Mouse (Mus musculus) neural tube, embryonic 11.5 days (tissue): Measurements from ENCODE around the gene Rnf183. TPM values are rescaled to one million over a fixed set of nuclear protein-coding genes. Genes with fewer than 3 reads are reported as not detected.

Source experiments
- ATAC-seq: fragments of 200-750 bp; cut with Nextera tagmentation; 2 replicates; pipeline ENCODE4 v1.8.0; 2017; ENCODE audit warnings: moderate number of reproducible peaks, mild to moderate bottlenecking, moderate TSS enrichment, moderate library complexity; ENCODE audit not compliant: insufficient read depth, low FRiP score, low TSS enrichment
- DNase-seq: peaks from one replicate; pipeline ENCODE4 v3.0.0-alpha.2; 2015; ENCODE audit warnings: low spot score
- H3K27ac ChIP-seq: fragments of 300-500 bp; sonication (generic); 2 replicates; pipeline ENCODE4 v1.5.1; 2014; ENCODE audit warnings: low read depth, mild to moderate bottlenecking, low read length
- H3K27me3 ChIP-seq: fragments of 300-500 bp; sonication (generic); 2 replicates; pipeline ENCODE4 v1.6.1; 2014; ENCODE audit warnings: mild to moderate bottlenecking, low read length, mixed read lengths; ENCODE audit not compliant: control insufficient read depth, insufficient read depth
- H3K36me3 ChIP-seq: fragments of 300-500 bp; sonication (generic); 2 replicates; pipeline ENCODE4 v1.6.1; 2014; ENCODE audit warnings: mild to moderate bottlenecking, low read length, moderate library complexity, mixed read lengths; ENCODE audit not compliant: control insufficient read depth, insufficient read depth
- H3K4me1 ChIP-seq: fragments of 300-500 bp; sonication (generic); 2 replicates; pipeline ENCODE4 v1.6.1; 2014; ENCODE audit warnings: low read length, mixed read lengths; ENCODE audit not compliant: control insufficient read depth, insufficient read depth
- H3K4me2 ChIP-seq: fragments of 300-500 bp; sonication (generic); 2 replicates; pipeline ENCODE4 v1.6.1; 2014; ENCODE audit warnings: low read depth, mild to moderate bottlenecking, moderate library complexity
- H3K4me3 ChIP-seq: fragments of 300-500 bp; sonication (generic); 2 replicates; pipeline ENCODE4 v1.5.1; 2014; ENCODE audit warnings: low read depth, low read length
- H3K9ac ChIP-seq: fragments of 300-500 bp; sonication (generic); 2 replicates; pipeline ENCODE4 v1.6.1; 2014; ENCODE audit warnings: mild to moderate bottlenecking, low read length
- H3K9me3 ChIP-seq: fragments of 300-500 bp; sonication (generic); 2 replicates; pipeline ENCODE4 v1.6.1; 2016; ENCODE audit warnings: low read length; ENCODE audit not compliant: control insufficient read depth
- WGBS: fragments of 180-500 bp; shearing (Covaris S2); extraction: QIAGEN DNeasy Blood & Tissue Kit; methylation state at CpG from one replicate; pipeline ENCODE4 v1.1.7; 2014; 5-methylcytosine and 5-hydroxymethylcytosine counted together
- polyA plus RNA-seq: library from polyadenylated mRNA; unstranded; fragments of >200 nt; fragmentation: Nextera tagmentation; extraction: Ambion mirVana; gene quantifications from 2 replicates; pipeline ENCODE4 v1.2.1, GENCODE M21; 2014

Rnf183 gene
- polyA plus RNA-seq, 1 experiment from 2014 or later, result not detected

DNA sequence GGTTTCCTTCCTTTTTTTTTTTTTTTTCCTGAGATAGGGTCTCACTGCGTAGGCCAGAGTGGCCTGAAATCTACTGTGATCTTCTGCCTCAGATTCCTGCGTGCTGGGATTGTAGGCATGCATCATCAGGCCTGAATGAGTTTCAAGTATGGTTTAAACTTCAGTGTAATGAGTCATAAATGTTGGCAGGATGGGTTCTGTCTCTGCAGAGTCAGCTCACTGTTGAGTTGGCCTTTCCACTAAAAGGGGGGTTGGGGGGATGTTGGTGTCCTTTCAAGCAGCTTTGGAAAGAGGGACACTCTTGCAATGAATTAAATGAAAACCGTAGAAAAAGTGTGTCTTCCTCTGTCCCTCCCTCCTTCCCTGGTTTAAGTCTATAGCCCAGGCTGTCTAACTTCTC, 36.1 kb downstream of the Rnf183 start:
- H3K27me3 ChIP-seq, result no peaks in the 10 kb centered on the region
- ATAC-seq, result no peak

DNA sequence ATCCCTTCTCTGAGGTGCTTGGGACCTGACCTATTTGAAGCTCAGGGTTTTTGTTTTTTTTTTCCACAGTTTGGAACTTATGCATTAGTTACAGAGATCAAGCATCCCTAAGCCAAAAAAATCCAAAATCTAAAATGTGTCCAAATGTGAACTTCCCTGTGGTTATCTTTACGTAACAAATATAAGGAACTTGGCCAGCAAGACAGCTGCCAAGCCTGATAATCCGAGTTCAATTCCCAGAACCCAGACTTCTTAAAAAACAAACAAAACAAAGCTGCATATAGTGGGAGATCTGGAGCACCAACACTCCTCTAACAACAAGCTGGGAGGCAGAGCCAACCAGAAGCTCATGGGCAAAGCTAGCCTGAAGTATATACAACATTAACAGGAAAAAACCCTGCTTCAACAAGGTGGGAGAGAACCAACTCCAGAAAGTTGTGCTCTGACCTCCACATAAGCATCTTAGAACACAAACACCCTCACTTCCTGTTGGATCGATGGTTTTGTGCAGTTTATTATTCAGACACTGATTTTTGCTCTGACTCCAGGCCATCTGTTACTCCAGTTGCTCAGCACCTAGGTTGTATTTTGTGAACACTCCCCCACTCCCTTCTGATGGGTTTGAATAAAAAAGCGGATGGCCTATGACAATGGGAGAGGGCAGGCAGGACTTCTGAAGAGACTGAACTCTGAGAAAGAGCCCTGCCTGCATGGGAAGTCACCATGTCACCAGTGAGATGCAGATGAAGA, 37.3 kb downstream of the Rnf183 start:
- no peak overlapping the region for H3K9ac ChIP-seq
- H3K4me3 ChIP-seq, result no peak overlapping the region
- ATAC-seq (no peak), DNase-seq (no peak)
- H3K36me3 ChIP-seq, result peaks cover 16% of the 10 kb centered on the region
- no peak overlapping the region for H3K4me2 ChIP-seq
- H3K4me1 ChIP-seq, result no peaks in the 10 kb centered on the region
- H3K27ac ChIP-seq, result no peak overlapping the region
- no peaks in the 10 kb centered on the region for H3K27me3 ChIP-seq
- WGBS, result 89% methylated on average over 4 of the region's 4 CpGs
- no peaks in the 10 kb centered on the region for H3K9me3 ChIP-seq

More for the DNA sequence above, 36.1 kb downstream of the Rnf183 start:
- peaks cover 16% of the 10 kb centered on the region for H3K36me3 ChIP-seq
- H3K27ac ChIP-seq, result no peak overlapping the region
- no peaks in the 10 kb centered on the region for H3K4me1 ChIP-seq
- WGBS, result 98% methylated on average over 3 of the region's 3 CpGs
- no peak for DNase-seq
- H3K9ac ChIP-seq, result no peak overlapping the region
- no peak overlapping the region for H3K4me2 ChIP-seq
- H3K4me3 ChIP-seq, result no peak overlapping the region
- no peaks in the 10 kb centered on the region for H3K9me3 ChIP-seq

DNA sequence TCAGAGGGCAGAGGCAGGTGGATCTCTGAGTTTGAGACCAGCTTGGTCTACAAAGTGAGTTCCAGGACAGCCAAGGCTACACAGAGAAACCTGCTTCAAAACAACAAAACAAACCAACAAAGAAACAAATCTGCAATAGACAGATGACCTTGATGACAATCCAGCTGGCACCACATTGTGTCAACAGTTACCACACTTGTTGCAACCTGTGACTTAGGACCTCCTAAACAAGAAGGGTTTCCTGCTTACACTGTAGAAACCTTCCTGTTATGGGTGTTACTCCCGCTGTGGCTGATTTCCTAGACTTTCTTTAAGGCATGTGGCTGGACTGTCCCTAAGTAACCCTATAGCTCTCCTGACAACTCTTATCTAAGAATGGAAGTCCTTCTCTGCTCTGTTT, 39.2 kb downstream of the Rnf183 start:
- 100% methylated on average over 1 of the region's 1 CpGs for WGBS
- Histone ChIP-seq H3K27me3 (no peaks in the 10 kb centered on the region), H3K27ac (no peak overlapping the region), H3K9ac (no peak overlapping the region), H3K4me2 (no peak overlapping the region), H3K4me3 (no peak overlapping the region), H3K36me3 (peaks cover 9% of the 10 kb centered on the region), H3K4me1 (no peaks in the 10 kb centered on the region), H3K9me3 (no peaks in the 10 kb centered on the region)
- ATAC-seq (no peak), DNase-seq (no peak)

DNA sequence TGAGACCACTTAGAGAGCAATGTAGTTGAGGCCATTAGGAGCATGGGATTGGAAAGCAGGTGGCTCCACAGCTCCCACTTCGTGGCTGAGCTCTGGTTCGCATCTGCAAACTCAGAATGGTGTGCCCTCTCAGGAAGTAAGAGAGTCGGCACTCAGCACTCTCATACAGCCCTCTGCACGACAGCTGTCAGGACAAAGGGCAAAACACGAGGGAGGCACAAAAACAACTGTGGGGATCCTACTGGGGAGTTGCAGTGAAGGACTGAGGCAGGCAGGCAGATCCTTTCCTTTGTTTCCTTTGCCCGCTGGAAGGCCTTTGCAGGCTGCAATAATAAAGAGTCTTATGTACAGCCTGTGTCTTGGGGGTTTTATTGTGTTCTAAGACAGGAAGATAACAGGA, 41.6 kb downstream of the Rnf183 start:
- WGBS, result 36% methylated on average over 6 of the region's 6 CpGs
- Histone ChIP-seq H3K9ac (no peak overlapping the region), H3K4me2 (no peak overlapping the region), H3K27ac (no peak overlapping the region), H3K36me3 (peaks cover 2% of the 10 kb centered on the region; the same call in 1 of the 2 replicates), H3K27me3 (no peaks in the 10 kb centered on the region), H3K4me1 (no peaks in the 10 kb centered on the region), H3K9me3 (no peaks in the 10 kb centered on the region), H3K4me3 (no peak overlapping the region)
- ATAC-seq (peak; percentile 61; the same call in 1 of the 2 replicates), DNase-seq (peak; percentile 22)

DNA sequence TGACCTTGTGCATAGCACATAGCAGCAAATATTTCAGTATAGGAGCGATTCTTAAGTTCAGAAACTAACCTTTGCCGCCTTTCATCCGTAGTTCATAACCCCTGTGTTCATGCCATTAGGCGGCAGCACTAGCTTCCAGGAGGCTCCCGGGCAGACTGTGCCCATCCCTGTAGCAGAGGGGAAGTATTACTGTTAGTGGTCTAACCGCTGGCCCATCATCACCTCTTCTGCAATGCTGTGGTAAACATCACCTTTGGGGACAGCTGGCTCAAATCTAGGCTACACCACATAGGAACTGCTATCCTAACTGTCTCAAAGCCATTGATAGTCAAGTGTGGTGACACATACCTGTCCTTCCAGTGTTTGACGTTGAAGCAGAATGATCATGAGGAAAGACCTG, 43.2 kb downstream of the Rnf183 start:
- Histone ChIP-seq H3K9ac (no peak overlapping the region), H3K4me1 (no peaks in the 10 kb centered on the region), H3K27ac (no peak overlapping the region), H3K4me2 (no peak overlapping the region), H3K9me3 (no peaks in the 10 kb centered on the region), H3K36me3 (peaks cover 3% of the 10 kb centered on the region; the same call in 1 of the 2 replicates), H3K4me3 (no peak overlapping the region), H3K27me3 (no peaks in the 10 kb centered on the region)
- ATAC-seq, result 0 out of 2 replicates have a peak, but pooled peaks have one; percentile 35
- 91% methylated on average over 7 of the region's 7 CpGs for WGBS
- DNase-seq, result no peak

DNA sequence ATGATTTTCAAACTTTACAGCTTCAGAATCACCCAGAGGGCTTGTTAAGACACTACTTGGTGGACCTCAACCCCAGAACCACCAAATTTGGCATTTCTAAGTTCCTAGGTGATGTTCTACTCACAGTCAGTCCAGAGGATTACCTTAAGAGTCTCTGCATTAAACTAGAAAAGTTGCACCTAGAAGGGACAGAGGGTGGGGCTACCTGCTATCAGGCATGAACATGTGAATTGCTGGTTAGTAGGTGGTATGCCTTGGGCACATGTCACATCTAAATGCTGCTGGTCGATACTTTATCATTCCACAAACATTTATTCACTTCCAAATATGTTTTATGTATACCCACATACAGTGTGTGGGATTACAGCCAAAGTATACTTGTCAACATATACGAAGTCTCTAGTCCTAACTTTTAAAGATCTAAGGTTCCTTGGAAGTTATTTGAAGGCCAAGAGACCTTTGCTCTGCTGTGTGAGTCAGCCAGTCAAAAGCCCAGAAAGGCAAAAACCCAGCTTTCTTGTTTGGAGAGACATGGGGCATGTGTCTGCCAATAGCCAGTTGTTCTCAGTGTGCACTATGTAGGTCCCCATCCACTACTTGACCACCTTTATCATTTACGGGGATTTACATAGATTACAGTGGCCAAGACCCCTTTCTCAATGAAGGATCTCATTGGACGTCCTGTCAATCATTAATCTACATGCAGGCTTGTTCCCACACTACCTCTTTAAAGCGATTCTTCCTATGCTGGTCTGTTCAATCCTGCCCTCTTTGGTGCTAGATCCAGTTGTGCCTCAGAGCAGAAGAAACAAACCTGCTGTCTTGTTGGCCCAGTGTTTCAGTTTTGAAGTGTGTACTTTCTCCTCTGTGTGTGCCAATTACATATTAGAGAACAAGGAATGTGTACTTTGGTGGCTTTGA, 45.2 kb downstream of the Rnf183 start:
- WGBS, result 91% methylated on average over 5 of the region's 5 CpGs
- no peak for DNase-seq
- H3K4me3 ChIP-seq, result no peak overlapping the region
- H3K4me1 ChIP-seq, result no peaks in the 10 kb centered on the region
- peaks cover 3% of the 10 kb centered on the region; the same call in 1 of the 2 replicates for H3K36me3 ChIP-seq
- no peak overlapping the region for H3K4me2 ChIP-seq
- no peaks in the 10 kb centered on the region for H3K27me3 ChIP-seq
- no peaks in the 10 kb centered on the region for H3K9me3 ChIP-seq
- no peak overlapping the region for H3K9ac ChIP-seq
- ATAC-seq, result no peak
- no peak overlapping the region for H3K27ac ChIP-seq

DNA sequence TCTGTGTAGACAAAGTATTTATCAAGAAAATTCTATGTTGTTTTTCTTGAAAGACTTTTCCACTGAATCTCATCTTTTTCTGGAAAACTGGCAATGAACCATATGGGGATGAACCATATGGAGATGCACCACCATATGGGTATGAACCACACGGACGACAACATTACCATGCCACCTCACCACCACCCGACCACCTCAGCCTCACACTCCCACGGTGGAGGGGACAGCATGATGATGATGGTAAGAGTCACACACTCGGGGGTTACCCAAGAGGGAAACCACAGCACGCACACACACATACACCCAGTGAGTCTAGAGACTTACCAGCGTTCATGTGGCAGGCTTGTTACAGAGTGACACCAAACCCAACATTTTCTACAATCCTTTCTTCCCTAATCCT, 49.6 kb downstream of the Rnf183 start:
- Histone ChIP-seq H3K4me2 (no peak overlapping the region), H3K9me3 (no peaks in the 10 kb centered on the region), H3K9ac (no peak overlapping the region), H3K36me3 (peaks cover 3% of the 10 kb centered on the region; the same call in 1 of the 2 replicates), H3K27me3 (no peaks in the 10 kb centered on the region), H3K27ac (no peak overlapping the region), H3K4me1 (no peaks in the 10 kb centered on the region), H3K4me3 (no peak overlapping the region)
- no peak for ATAC-seq
- DNase-seq, result no peak
- WGBS, result 86% methylated on average over 7 of the region's 7 CpGs

DNA sequence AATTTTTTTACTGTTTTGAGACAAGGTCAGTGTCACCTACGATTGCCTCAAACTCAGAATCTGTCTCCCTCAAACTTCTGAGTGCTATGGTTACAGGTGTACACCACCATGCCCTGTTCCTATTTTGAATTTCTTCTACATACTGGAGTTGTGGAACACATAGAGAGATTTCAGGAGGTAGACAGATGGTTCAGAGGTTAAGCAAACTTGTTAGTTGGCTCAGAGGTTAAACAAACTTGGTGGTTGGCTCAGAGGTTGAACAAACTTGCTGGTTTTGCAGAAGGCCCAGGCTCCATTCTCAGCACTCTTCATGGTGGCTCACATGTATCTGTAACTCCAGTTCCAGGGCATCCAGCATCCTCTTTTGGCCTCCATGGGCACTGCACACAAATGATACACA, 50.9 kb downstream of the Rnf183 start:
- Histone ChIP-seq H3K27ac (no peak overlapping the region), H3K36me3 (peaks cover 3% of the 10 kb centered on the region; the same call in 1 of the 2 replicates), H3K4me3 (no peak overlapping the region), H3K9me3 (no peaks in the 10 kb centered on the region), H3K9ac (no peak overlapping the region), H3K27me3 (no peaks in the 10 kb centered on the region), H3K4me1 (no peaks in the 10 kb centered on the region), H3K4me2 (no peak overlapping the region)
- DNase-seq (no peak), ATAC-seq (no peak)
- WGBS, result 93% methylated on average over 1 of the region's 1 CpGs
